Mouse (Mus musculus) liver, adult 10 weeks (tissue): ENCODE data around the gene Pgrmc1. TPM values are rescaled to one million over a fixed set of nuclear protein-coding genes. Genes with fewer than 3 reads are reported as not detected.

Experiments used
- polyA plus RNA-seq: library from polyadenylated mRNA; stranded (reverse); fragments of 350-450 nt; fragmentation: Illumina TruSeq; extraction: RNeasy Lipid Tissue Mini Kit (QIAGEN cat#74804); gene quantifications from one replicate; pipeline ENCODE4 v1.2.3, GENCODE M21; 2014; ENCODE audit warnings: low read depth, low replicate concordance

Gene Pgrmc1
- polyA plus RNA-seq: 3,620 TPM

DNA sequence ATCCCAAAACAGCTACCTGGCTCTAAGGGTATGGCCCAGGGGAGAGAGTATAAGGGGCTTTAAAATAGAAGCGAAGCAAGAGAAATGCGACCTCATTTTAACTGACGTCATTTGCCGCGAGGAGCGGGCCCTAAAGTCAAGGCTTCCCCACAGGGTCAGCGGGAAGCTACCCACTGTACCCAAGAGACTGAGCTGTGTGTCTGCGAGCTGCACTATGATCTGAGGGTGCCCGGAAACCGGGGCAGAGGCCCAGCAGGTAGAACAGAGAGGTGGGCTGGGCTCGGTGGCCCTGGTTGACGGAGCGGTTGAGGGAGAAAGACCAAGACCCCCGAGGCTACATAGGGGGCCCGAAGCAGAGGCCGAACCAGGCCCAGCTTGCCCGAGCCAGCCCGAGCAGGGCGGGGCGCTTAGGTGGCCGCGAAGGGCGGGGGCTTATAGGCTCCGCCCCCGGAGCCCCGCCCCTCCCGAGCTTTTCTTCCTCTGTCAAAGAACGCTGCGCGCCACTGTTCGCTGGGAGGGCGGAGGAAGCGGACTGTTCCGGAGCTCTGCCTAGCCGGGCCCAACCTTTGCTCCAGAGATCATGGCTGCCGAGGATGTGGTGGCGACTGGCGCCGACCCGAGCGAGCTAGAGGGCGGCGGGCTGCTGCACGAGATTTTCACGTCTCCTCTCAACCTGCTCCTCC, at the start of gene Pgrmc1:
Gene Pgrmc1, plus strand, starts transcription at position 500 of the 683 bp plus-strand sequence.

GRCm38 (mm10) chrX:36644657-36645551, 46.9 kb downstream of the Pgrmc1 start, which contains the start of gene Akap17b:
Akap17b (minus strand) TSS chrX:36645395.

Other genes starting within 250 kb of the Pgrmc1 start
- not detected for gene Gm6268, start 196.9 kb upstream of the Pgrmc1 start, polyA plus RNA-seq
- not detected for gene Gm14569, start 106.4 kb upstream of the Pgrmc1 start, polyA plus RNA-seq
- gene Akap17b, start 47.2 kb downstream of the Pgrmc1 start, polyA plus RNA-seq: 4.6 TPM
- gene Slc25a43, start 145.5 kb downstream of the Pgrmc1 start, polyA plus RNA-seq: not detected
- gene Slc25a5, start 197.4 kb downstream of the Pgrmc1 start, polyA plus RNA-seq: 617 TPM